Mouse (Mus musculus) forebrain, embryonic 14.5 days (tissue): ENCODE measurements at regions not wholly inside any gene's neighbourhood (a gene's known extent, or its start where the extent isn't known, plus 50 kb on each side); places are given as distances from the start of the nearest gene placed in this dataset.

Experiments
- ATAC-seq: fragments of 200-750 bp; cut with Nextera tagmentation; 2 replicates; pipeline ENCODE4 v1.8.0; 2017; ENCODE audit warnings: mild to moderate bottlenecking, moderate library complexity
- DNase-seq: peaks from one replicate; pipeline ENCODE4 v3.0.0-alpha.2; 2015; ENCODE audit warnings: low spot score
- H3K27ac ChIP-seq: fragments of 300-500 bp; sonication (generic); 2 replicates; pipeline ENCODE4 v1.5.1; 2014; ENCODE audit warnings: low read depth, mild to moderate bottlenecking, control low read depth, low read length, moderate library complexity
- H3K27me3 ChIP-seq: fragments of 300-500 bp; sonication (generic); replicated peaks from 2 replicates; pipeline ENCODE4 v1.6.1; 2014; ENCODE audit warnings: low read length, control low read depth, mixed read lengths; ENCODE audit not compliant: control insufficient read depth, insufficient read depth
- H3K36me3 ChIP-seq: fragments of 300-500 bp; sonication (generic); 2 replicates; pipeline ENCODE4 v1.6.1; 2014; ENCODE audit warnings: low read length, control low read depth; ENCODE audit not compliant: control insufficient read depth, insufficient read depth
- H3K4me1 ChIP-seq: fragments of 300-500 bp; sonication (generic); 2 replicates; pipeline ENCODE4 v1.6.1; 2014; ENCODE audit warnings: antibody characterized with exemption, low read length, control low read depth; ENCODE audit not compliant: control insufficient read depth, insufficient read depth
- H3K4me2 ChIP-seq: fragments of 300-500 bp; sonication (generic); 2 replicates; pipeline ENCODE4 v1.6.1; 2014; ENCODE audit warnings: mild to moderate bottlenecking, control low read depth, low read length
- H3K4me3 ChIP-seq: fragments of 300-500 bp; sonication (generic); 2 replicates; pipeline ENCODE4 v1.5.1; 2014; ENCODE audit warnings: low read depth, low read length, control low read depth
- H3K9ac ChIP-seq: fragments of 300-500 bp; sonication (generic); 2 replicates; pipeline ENCODE4 v1.6.1; 2014; ENCODE audit warnings: mild to moderate bottlenecking, low read length, control low read depth, moderate library complexity
- H3K9me3 ChIP-seq: fragments of 300-500 bp; sonication (generic); replicated peaks from 2 replicates; pipeline ENCODE4 v1.6.1; 2016; ENCODE audit warnings: low read length, control low read depth, mixed read lengths; ENCODE audit not compliant: control insufficient read depth
- WGBS: fragments of 180-500 bp; shearing (Covaris S2); extraction: QIAGEN DNeasy Blood & Tissue Kit; methylation state at CpG from one replicate; pipeline ENCODE4 v1.1.7; 2014; 5-methylcytosine and 5-hydroxymethylcytosine counted together

- no peak overlapping the region for H3K9ac ChIP-seq
- 19% methylated on average over 5 of the region's 5 CpGs for WGBS
- no peaks in the 10 kb centered on the region for H3K27me3 ChIP-seq
- ATAC-seq, result no peak
- H3K9me3 ChIP-seq, result no peaks in the 10 kb centered on the region
- H3K27ac ChIP-seq, result no peak overlapping the region
- H3K4me3 ChIP-seq, result no peak overlapping the region
- no peak overlapping the region for H3K4me2 ChIP-seq
- DNase-seq, result peak; percentile 33
- H3K36me3 ChIP-seq, result no peaks in the 10 kb centered on the region
- peaks cover 4% of the 10 kb centered on the region; the same call in 1 of the 2 replicates for H3K4me1 ChIP-seq
These were observed 53.8 kb upstream of the Tram1l1 start for GRCm38 (mm10) chr3:124266821-124267220.

GRCm38 (mm10) chr3:124270506-124270905, 50.1 kb upstream of the Tram1l1 start:
- Histone ChIP-seq H3K9me3 (no peaks in the 10 kb centered on the region), H3K27me3 (no peaks in the 10 kb centered on the region), H3K4me2 (no peak overlapping the region), H3K36me3 (no peaks in the 10 kb centered on the region), H3K27ac (no peak overlapping the region), H3K9ac (no peak overlapping the region), H3K4me1 (peaks cover 8% of the 10 kb centered on the region; the same call in 1 of the 2 replicates), H3K4me3 (no peak overlapping the region)
- 38% methylated on average over 5 of the region's 5 CpGs for WGBS
- ATAC-seq (no peak; the same call in 1 of the 2 replicates), DNase-seq (peak; percentile 47)
